Mouse (Mus musculus) liver, embryonic 14.5 days (tissue): ENCODE data around the gene Sspo. TPM values are rescaled to one million over a fixed set of nuclear protein-coding genes. Genes with fewer than 3 reads are reported as not detected.

ENCODE experiments used
- ATAC-seq: fragments of 200-750 bp; cut with Nextera tagmentation; 2 replicates; pipeline ENCODE4 v1.8.0; 2017; ENCODE audit warnings: moderate number of reproducible peaks, mild to moderate bottlenecking, moderate library complexity; ENCODE audit not compliant: insufficient read depth
- DNase-seq, 3 experiments: peaks; one replicate each; pipeline ENCODE4 v3.0.0-alpha.2; 2012 to 2013; ENCODE audit warnings: low read depth in 3 of 3, low spot score in 3 of 3
- H3K27ac ChIP-seq: fragments of 300-500 bp; sonication (generic); 2 replicates; pipeline ENCODE4 v1.5.1; 2014; ENCODE audit warnings: moderate library complexity, mild to moderate bottlenecking, control low read depth, inconsistent platforms
- H3K27me3 ChIP-seq: fragments of 300-500 bp; sonication (generic); 2 replicates; pipeline ENCODE4 v1.6.1; 2014; ENCODE audit warnings: mild to moderate bottlenecking, low read length, moderate library complexity; ENCODE audit not compliant: control insufficient read depth, insufficient read depth
- H3K36me3 ChIP-seq: fragments of 300-500 bp; sonication (generic); replicated peaks from 2 replicates; pipeline ENCODE4 v1.6.1; 2014; ENCODE audit warnings: low read depth; ENCODE audit not compliant: control insufficient read depth, insufficient read depth
- H3K4me1 ChIP-seq, 2 experiments: fragments of 200-500 bp in 1 of 2; fragments of 300-500 bp in 1 of 2; sonication (generic) in 1 of 2; replicated peaks; 2 replicates each; pipeline ENCODE4 v1.6.1; 2012 to 2014; ENCODE audit warnings: antibody characterized with exemption in 1 of 2, inconsistent platforms in 1 of 2, low read length in 1 of 2; ENCODE audit not compliant: control insufficient read depth in 2 of 2, insufficient read depth in 2 of 2
- H3K4me2 ChIP-seq: fragments of 300-500 bp; sonication (generic); 2 replicates; pipeline ENCODE4 v1.6.1; 2014; ENCODE audit warnings: low read depth, mild to moderate bottlenecking, control low read depth, moderate library complexity
- H3K4me3 ChIP-seq, 2 experiments: fragments of 200-500 bp in 1 of 2; fragments of 300-500 bp in 1 of 2; sonication (generic) in 1 of 2; 2 replicates each; pipeline ENCODE4 v1.5.1; 2012 to 2014; ENCODE audit warnings: low read depth in 2 of 2, low read length in 2 of 2, mild to moderate bottlenecking in 2 of 2, control low read depth in 1 of 2, inconsistent platforms in 1 of 2, moderate library complexity in 1 of 2; ENCODE audit not compliant: insufficient read depth in 1 of 2
- H3K9ac ChIP-seq: fragments of 300-500 bp; sonication (generic); replicated peaks from 2 replicates; pipeline ENCODE4 v1.6.1; 2014; ENCODE audit warnings: mild to moderate bottlenecking, control low read depth, moderate library complexity
- H3K9me3 ChIP-seq: fragments of 300-500 bp; sonication (generic); 2 replicates; pipeline ENCODE4 v1.6.1; 2016; ENCODE audit warnings: low read length, mixed read lengths; ENCODE audit not compliant: control insufficient read depth
- CTCF ChIP-seq: IDR thresholded peaks from 2 replicates; pipeline ENCODE4 v1.5.1; 2016; ENCODE audit warnings: antibody characterized with exemption, low read depth, control low read depth
- EP300 ChIP-seq: IDR thresholded peaks from 2 replicates; pipeline ENCODE4 v1.6.1; 2016; ENCODE audit warnings: antibody characterized with exemption, low read depth
- WGBS: fragments of 180-500 bp; shearing (Covaris S2); extraction: QIAGEN DNeasy Blood & Tissue Kit; methylation state at CpG from one replicate; pipeline ENCODE4 v1.1.7; 2014; ENCODE audit not compliant: insufficient replicate concordance; 5-methylcytosine and 5-hydroxymethylcytosine counted together
- polyA plus RNA-seq, 2 experiments: library from polyadenylated mRNA; depleted of rRNA in 1 of 2; stranded (reverse) in 1 of 2; unstranded in 1 of 2; fragments of >200 nt; fragmentation: Nextera tagmentation in 1 of 2; extraction: Ambion mirVana in 1 of 2; gene quantifications; 2 replicates each; pipeline versions ENCODE4 v1.2.1 to v1.2.3; 2012 to 2014

Gene Sspo
- polyA plus RNA-seq, 2 experiments = 0.04 TPM; not detected in 1

DNA sequence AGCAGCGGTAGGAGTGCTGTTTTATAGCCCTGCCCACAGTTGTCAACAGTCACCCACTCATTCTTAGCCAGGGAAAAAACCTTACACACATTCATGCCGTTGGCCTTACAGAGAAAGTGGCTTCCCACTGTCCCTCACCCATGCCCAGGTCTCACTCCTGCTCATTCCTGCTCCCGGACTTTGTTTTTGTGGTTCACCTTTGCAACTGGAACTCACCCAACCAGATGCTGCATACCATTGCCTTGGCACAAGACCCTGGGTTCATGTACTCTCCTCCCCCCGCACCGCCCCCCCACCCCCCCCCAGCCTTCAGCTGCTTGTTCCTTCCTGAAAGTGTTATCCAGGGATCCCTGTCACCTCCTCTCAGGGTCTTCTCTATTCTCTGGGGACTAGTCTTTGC lies 12.9 kb upstream of the Sspo start:
- H3K9me3 ChIP-seq = no peaks in the 10 kb centered on the region
- no peak for TF ChIP-seq CTCF
- no peak for TF ChIP-seq EP300
- no peak overlapping the region for H3K4me3 ChIP-seq
- WGBS = 58% methylated on average over 5 of the region's 5 CpGs
- no peak overlapping the region for H3K4me2 ChIP-seq
- no peak overlapping the region for H3K9ac ChIP-seq
- DNase-seq = no peak
- no peak overlapping the region for H3K27ac ChIP-seq
- no peaks in the 10 kb centered on the region for H3K36me3 ChIP-seq
- H3K27me3 ChIP-seq = no peaks in the 10 kb centered on the region
- H3K4me1 ChIP-seq = peaks cover 0 to 10% of the 10 kb centered on the region in 2 experiments; a peak in 2 of 4 replicates
- ATAC-seq = no peak

DNA sequence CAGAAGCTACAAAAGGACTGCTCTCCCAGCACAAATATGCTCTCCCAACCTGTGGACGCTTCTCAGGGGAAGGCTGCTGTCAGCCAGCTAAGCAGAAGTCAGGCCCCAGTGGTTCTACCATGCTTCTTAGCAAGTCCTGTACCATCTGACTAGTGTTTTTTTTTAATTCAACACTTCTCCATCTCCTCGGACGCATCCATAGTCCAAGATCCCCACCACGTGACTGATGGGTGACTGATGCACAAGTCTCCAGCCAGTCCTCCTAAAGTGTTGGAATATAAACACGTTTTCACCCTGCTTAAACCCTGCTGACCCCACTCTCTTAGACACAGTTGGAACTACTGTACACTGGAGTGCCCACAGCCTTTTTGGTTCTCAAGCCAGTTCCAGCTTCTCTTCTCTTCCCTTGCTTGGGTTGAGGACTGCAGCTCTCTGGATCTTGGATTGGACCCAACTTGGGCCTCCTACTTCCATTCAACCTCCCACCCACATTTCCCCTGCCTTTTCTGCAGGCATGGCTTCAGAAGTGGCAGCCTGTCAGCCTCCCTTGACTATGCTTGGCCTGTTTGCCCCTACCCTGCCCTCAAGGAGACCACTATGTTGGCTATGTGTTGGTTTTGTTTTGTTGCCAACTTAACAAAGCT lies 12.2 kb upstream of the Sspo start:
- TF ChIP-seq CTCF (no peak), EP300 (no peak)
- Histone ChIP-seq H3K27me3 (no peaks in the 10 kb centered on the region), H3K27ac (no peak overlapping the region), H3K4me1 (peaks cover 0 to 10% of the 10 kb centered on the region in 2 experiments; a peak in 2 of 4 replicates), H3K36me3 (no peaks in the 10 kb centered on the region), H3K4me3 (no peak overlapping the region), H3K9ac (no peak overlapping the region), H3K4me2 (no peak overlapping the region), H3K9me3 (no peaks in the 10 kb centered on the region)
- ATAC-seq (no peak), DNase-seq (no peak)
- 59% methylated on average over 5 of the region's 5 CpGs for WGBS

DNA sequence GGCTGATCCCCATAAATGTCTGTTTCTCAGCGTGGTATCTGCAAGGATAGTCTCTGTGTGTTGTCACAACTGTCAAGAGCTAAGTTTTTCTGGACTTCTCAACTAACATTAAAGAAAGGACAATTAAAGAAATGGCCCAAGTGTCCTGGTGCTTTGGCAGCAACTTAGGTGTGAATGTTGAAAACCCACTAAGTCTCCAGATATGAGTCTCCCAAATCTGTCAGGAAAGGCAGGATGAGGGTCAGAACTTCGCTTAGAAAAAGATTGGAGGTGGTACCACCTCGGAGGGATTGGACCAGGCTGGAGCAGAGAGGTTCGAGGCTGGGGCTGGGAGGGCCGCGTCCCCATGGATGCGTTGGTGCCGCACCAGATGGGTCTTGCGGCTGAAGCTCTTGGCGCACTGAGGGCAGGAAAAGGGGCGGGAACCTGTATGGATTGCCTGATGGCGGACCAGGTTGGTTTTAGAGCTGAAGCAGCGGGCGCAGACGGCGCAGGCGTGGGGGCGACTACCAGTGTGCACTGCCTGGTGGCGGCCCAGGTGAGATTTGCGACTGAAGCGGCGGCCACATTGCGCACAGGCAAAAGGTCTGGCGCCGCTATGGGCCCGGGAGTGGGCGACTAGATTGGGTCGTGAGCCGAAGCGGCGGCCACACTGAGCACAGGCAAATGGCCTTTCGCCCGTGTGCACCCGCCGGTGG lies 10.2 kb upstream of the Sspo start:
- no peak for TF ChIP-seq CTCF
- TF ChIP-seq EP300 = no peak
- H3K9ac ChIP-seq = no peak overlapping the region
- H3K4me3 ChIP-seq = no peak overlapping the region
- no peaks in the 10 kb centered on the region for H3K36me3 ChIP-seq
- no peaks in the 10 kb centered on the region for H3K27me3 ChIP-seq
- no peak for DNase-seq
- H3K9me3 ChIP-seq = no peaks in the 10 kb centered on the region
- no peak overlapping the region for H3K4me2 ChIP-seq
- WGBS = 83% methylated on average over 35 of the region's 35 CpGs
- H3K4me1 ChIP-seq = peaks cover 0 to 10% of the 10 kb centered on the region in 2 experiments; a peak in 2 of 4 replicates
- H3K27ac ChIP-seq = no peak overlapping the region
- ATAC-seq = no peak

DNA sequence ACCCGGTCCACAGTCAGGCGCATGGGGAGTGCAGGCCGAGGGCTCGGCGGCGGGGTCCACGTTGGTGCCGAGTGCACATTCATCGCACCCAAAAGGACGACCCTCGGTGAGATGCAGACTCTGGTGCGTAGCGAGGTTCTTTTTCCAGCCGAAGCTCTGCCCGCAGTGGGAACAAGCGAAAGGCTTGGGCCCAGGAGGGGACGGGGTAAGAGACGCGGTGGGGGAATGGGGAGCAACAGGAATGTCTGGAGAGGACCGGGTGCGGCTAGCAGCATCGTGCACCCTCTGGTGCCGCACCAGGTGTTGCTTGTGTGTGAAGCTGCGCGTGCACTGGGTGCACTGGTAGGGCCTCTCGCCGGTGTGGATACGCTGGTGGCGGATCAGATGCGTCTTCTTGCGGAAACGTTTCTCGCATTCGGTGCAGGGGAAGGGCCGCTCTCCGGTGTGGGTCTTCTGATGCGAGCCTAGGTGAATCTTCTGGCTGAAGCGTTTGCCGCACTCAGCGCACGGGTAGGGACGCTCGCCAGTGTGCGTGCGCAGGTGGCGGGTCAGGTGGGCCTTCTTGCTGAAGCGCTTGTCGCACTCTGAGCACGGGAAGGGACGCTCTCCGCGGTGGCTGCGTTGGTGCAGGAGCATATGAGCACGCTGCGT lies 9.4 kb upstream of the Sspo start:
- H3K27me3 ChIP-seq = no peaks in the 10 kb centered on the region
- H3K9ac ChIP-seq = no peak overlapping the region
- TF ChIP-seq CTCF = no peak
- no peak for TF ChIP-seq EP300
- H3K4me3 ChIP-seq = no peak overlapping the region
- no peak overlapping the region for H3K27ac ChIP-seq
- no peaks in the 10 kb centered on the region for H3K9me3 ChIP-seq
- no peak overlapping the region for H3K4me2 ChIP-seq
- no peak for DNase-seq
- H3K4me1 ChIP-seq = peaks cover 0 to 10% of the 10 kb centered on the region in 2 experiments; a peak in 1 of 4 replicates
- H3K36me3 ChIP-seq = no peaks in the 10 kb centered on the region
- ATAC-seq = no peak
- 75% methylated on average over 55 of the region's 55 CpGs for WGBS

DNA sequence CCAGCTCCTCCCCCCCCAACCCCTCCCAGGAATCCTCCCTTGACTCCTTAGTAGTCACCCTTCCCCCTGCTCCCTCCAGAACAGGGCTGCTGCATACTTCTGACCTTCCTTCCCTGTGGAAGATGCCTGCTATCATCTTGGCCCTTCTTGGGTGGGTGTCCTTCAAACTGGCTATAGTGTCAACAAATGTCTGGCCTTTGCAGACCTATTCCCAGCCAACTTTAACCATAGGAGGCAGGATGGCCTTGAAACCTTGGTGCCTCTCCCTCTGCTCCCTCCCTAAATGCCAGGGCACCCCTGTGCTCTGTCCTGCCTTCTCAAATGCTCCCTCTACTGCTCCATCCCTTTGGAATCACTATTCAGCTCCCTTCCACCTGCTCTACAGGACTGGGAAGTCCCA lies 8.4 kb upstream of the Sspo start:
- TF ChIP-seq EP300 (no peak), CTCF (no peak)
- H3K36me3 ChIP-seq = no peaks in the 10 kb centered on the region
- no peak overlapping the region for H3K9ac ChIP-seq
- ATAC-seq = no peak
- peaks cover under 1% of the 10 kb centered on the region; the same call in 1 of the 2 replicates for H3K27me3 ChIP-seq
- H3K9me3 ChIP-seq = no peaks in the 10 kb centered on the region
- peaks cover 0 to 9% of the 10 kb centered on the region in 2 experiments; a peak in 1 of 4 replicates for H3K4me1 ChIP-seq
- no peak overlapping the region for H3K4me2 ChIP-seq
- no peak for DNase-seq
- no peak overlapping the region for H3K27ac ChIP-seq
- H3K4me3 ChIP-seq = no peak overlapping the region
